Mouse (Mus musculus) neural tube, embryonic 10.5 days (tissue): ENCODE measurements around the gene Map6.

Experiments
- DNase-seq: peaks from one replicate; pipeline ENCODE4 v3.0.0-alpha.2; 2017; ENCODE audit warnings: low spot score; ENCODE audit errors: extremely low spot score

The Map6 gene

GRCm38 (mm10) chr7:99312671-99313143 is 45.5 kb downstream of the Map6 start:
- peak; percentile 43 for DNase-seq

GRCm38 (mm10) chr7:99313253-99313652 is 46.0 kb downstream of the Map6 start:
- DNase-seq: no peak

- DNase-seq: no peak
Observed at GRCm38 (mm10) chr7:99314565-99314964, 47.3 kb downstream of the Map6 start.

GRCm38 (mm10) chr7:99316207-99316606 is 49.0 kb downstream of the Map6 start:
- no peak for DNase-seq

- no peak for DNase-seq
Observed at GRCm38 (mm10) chr7:99317475-99317874, 50.2 kb downstream of the Map6 start.

GRCm38 (mm10) chr7:99320524-99320923 is 53.3 kb downstream of the Map6 start:
- no peak for DNase-seq

- DNase-seq: no peak
Observed at GRCm38 (mm10) chr7:99322691-99323320, 55.6 kb downstream of the Map6 start.

GRCm38 (mm10) chr7:99323321-99323700 is 56.1 kb downstream of the Map6 start:
- no peak for DNase-seq

GRCm38 (mm10) chr7:99324810-99325209 is 57.6 kb downstream of the Map6 start:
- DNase-seq: peak; percentile 43

GRCm38 (mm10) chr7:99326128-99326527 is 58.9 kb downstream of the Map6 start:
- no peak for DNase-seq

- DNase-seq: no peak
Observed at GRCm38 (mm10) chr7:99328847-99329246, 61.6 kb downstream of the Map6 start.

- DNase-seq: no peak
Observed at GRCm38 (mm10) chr7:99330012-99330411, 62.8 kb downstream of the Map6 start.

GRCm38 (mm10) chr7:99332774-99333480 is 65.7 kb downstream of the Map6 start:
- peak; percentile 89 for DNase-seq

- no peak for DNase-seq
Observed at GRCm38 (mm10) chr7:99340736-99341135, 73.5 kb downstream of the Map6 start.

- DNase-seq: no peak
Observed at GRCm38 (mm10) chr7:99343577-99343976, 76.3 kb downstream of the Map6 start.

GRCm38 (mm10) chr7:99347268-99347667 is 80.0 kb downstream of the Map6 start:
- DNase-seq: no peak

- DNase-seq: no peak
Observed at GRCm38 (mm10) chr7:99348883-99349282, 81.6 kb downstream of the Map6 start.

- no peak for DNase-seq
Observed at GRCm38 (mm10) chr7:99349782-99350720, 82.8 kb downstream of the Map6 start.

- peak; percentile 55 for DNase-seq
Observed at GRCm38 (mm10) chr7:99351104-99351801, 84.0 kb downstream of the Map6 start.

- DNase-seq: peak; percentile 84
Observed at GRCm38 (mm10) chr7:99351802-99352517, 84.7 kb downstream of the Map6 start.
